Mouse (Mus musculus) cerebellum, postnatal 36 days (tissue): ENCODE measurements at regions not wholly inside any gene's neighbourhood (a gene's known extent, or its start where the extent isn't known, plus 50 kb on each side); places are given as distances from the start of the nearest gene placed in this dataset.

Source experiments
- DNase-seq, 2 experiments: peaks; one replicate each; pipeline ENCODE4 v3.0.0; 2021 to 2022; ENCODE audit warnings: mixed read lengths in 2 of 2

DNA sequence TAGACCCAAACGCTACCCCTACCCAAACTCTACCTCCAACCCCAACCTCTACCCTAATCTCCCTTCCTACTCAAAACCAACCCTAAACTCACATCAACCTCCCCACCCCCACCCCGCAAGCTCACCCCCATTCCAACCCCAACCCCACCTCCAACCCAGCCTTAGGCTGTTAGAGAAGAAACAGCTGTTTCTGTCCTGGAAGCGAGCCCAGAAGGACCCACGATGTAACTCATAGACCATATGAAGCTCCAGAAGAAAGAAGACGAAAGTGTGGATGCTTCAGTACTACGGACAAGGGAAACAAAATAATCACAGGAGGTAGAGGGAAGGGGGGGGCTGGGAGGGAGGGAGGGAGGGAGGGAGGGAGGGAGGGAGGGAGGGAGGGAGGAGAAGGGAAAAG lies 58.4 kb downstream of the Sox11 start:
- DNase-seq, result no peak

DNA sequence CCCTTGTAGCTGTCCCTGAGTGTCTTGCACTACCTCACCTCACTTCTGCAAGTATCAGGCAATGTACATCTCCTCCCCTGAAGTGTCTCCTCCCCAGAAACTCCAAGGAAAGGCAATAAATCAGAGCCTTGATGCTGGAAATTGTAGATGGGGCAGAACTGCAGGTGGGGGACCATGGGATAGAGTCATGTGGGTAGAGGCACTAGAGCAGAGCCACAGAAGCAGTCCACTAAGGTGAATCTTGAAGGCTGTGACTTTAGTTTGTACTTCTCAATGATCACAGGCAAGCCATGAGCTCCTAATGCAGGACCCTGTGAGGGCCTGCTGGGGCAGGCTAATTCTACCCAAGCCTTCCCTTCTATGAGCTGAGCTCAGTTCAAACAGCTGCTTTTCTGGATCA lies 80.4 kb downstream of the Sox11 start:
- no peak for DNase-seq

DNA sequence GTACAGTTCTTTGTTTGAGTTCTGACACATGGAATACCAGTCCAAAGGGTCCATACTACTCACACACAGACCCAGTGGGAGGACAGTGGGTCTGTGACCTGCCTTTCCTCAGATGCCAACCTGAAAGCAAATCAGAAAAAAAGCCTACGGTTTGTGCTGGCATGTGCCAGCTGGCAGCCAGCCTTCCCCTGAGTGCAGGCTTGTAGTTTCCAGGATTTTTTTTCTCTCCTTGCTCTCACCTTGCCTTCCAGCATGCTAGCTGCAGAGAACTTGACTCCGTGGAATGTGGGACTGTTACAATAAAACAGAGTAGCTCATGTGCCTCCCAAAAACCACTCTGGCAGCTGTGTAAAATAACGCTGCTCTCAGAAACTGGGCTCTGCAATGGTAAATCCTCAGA lies 88.2 kb downstream of the Sox11 start:
- DNase-seq, result no peak

DNA sequence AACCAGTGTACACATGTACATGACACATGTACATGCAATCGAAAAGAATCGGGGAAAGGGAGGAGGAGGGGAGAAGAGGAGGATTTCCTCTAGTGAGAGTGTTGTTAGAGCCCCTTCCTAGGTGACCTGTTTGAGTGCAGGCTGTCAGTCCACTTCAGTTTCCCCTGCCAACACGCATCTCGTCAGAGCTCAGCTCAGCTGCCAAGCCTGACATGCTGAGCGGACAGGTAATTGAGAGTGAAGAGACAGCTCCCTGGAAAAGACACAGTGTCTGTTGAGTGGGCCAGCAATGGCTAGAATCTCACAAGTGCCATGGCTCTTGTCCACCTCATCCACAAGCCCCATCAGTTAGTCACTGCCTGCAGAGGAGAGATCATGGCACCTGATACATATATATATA lies 90.9 kb downstream of the Sox11 start:
- DNase-seq, result no peak

DNA sequence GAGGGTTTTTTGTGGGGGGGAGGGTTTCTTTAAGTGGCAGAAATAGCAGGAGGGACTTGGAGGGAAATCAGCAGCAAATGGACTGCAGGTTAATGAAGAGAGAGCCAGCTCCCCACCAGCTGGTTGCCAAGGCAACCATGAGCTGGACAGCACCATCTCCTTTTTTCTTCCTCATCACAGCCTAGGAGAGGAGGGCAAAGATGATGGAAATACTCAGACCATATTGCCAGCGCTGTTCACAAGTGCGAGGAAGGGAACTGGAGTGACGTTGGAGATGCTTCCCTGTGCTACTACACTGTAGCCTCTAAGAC lies 93.9 kb downstream of the Sox11 start:
- peak in 1 of 2 experiments; percentile 4 for DNase-seq

DNA sequence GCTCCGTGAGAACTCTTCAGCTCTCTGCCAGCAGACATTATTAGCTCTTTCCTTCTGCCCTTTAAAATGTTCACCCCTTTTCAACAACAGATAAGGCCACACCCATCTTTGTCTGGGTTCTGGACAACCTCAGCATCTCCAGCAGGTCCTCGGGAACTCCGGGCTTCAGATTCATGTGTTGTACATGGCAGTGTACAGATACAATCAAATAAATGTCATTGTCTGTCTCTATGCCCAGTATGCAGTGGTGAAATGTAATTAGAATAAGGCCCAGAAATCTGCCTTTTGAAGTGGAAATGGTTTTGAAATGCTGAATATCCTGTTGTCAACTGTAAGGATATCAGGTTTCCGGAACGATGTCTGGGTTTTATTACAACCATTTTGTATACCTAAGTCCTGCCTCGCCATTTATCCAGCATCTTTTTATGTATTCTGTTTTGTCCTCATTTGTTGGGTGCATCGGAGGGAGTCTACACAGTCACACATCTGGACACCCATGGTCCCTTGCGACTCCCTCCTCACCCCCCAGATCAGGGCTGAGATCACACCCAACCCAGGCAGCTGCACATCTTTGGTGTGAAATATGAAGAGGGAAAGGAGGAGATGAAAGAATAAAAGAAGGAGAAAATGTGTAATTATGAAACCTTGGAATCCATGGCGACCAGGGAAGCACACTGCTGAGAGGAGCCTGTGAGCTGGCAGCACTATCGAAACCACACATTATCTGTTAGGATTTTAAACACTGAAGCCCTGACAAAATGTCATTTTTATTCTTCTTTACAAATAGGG lies 94.4 kb downstream of the Sox11 start:
- DNase-seq, result no peak

DNA sequence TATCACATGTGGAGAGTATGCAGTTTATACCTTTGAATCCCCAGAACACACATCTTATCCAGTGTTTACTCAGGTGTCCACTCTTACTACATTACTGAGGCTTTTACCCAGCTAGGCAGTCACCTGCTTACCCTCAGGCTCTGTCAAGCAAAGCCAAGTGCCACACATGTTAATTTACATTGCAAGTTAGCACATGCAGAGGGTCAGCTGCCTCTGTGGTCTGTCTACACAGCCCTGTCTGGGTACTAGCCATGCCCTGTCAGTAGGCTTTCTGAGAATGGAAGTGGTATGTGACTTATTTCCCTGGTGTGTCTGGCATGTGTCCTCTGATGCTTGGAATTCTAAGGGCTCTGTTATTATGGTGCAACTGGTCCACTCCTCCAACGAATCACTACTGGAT lies 106.6 kb downstream of the Sox11 start:
- DNase-seq, result no peak

DNA sequence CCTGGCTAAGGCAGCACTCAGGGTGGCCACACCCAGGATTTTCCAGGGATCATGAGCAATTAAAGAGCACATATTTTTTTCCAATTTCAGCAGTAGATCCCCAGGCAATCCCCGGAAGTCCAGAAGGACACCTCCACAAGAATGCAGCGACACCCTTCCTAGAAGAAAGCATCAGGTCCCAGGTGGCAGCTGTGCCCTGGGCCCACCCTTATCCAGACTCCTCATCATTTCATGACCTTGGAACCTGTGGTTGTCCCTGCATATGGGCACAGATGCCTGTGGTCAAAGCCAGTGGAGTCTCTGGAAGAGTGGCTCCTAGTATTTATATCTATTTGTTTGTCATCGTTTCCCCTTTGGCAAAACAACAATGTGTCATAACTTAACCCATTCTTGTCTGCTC lies 120.8 kb downstream of the Sox11 start:
- no peak for DNase-seq

DNA sequence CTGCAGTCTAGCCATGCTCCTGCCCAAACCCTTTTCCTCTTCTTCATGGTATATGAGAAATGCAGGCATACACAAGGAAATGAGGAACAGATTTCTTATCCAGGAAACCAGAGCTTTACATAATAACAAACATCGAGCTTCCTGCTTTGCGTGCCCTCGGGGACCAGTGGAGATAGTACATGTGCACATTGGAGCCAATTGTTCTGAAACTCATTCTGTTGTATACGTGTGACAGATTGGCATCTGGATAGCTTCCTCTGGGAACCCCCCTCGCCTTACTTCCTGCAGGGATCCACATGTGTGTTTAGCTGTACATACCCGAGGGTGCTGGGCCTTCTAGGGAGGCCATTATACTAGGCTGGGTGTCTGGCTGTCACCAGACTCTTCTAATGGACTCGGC lies 141.2 kb downstream of the Sox11 start:
- DNase-seq, result no peak

DNA sequence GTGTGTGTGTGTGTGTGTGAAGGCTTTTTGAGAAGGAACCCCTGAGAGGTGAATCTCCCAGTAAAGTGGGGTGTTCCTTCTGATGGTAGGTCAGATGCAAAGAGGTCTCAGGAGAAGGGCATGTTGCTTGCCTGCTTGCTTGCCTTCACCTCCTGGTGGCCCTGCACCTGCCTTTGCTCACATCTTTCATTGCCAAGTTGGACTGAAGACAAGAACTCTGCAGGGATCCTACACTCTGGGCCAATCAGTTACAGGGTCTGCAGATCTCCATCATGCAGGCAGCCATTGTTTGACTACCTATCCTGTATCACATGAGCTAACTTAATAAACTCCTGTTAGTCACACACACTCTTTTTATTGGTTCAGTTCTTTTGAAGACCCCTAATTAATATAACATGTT lies 148.4 kb downstream of the Sox11 start:
- no peak for DNase-seq

DNA sequence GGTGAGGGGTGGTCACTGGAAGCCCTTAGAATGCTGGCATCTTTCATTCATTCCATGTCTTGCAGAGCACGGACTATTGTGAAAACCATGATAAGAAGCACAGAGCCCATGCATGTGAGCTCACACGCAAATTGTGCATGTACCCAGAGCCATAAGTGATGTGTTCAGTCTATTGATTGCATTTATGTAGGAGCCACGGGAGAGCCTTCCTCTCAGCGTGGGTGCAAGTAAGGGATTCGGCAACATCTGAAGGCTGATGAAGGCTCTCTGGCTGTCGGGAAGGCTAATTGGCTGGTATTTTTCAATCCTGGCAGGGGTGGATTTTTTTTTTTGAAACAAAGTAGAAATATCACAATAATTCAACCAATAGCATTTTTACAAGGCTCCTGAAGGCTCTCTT lies 150.5 kb downstream of the Sox11 start:
- no peak for DNase-seq

DNA sequence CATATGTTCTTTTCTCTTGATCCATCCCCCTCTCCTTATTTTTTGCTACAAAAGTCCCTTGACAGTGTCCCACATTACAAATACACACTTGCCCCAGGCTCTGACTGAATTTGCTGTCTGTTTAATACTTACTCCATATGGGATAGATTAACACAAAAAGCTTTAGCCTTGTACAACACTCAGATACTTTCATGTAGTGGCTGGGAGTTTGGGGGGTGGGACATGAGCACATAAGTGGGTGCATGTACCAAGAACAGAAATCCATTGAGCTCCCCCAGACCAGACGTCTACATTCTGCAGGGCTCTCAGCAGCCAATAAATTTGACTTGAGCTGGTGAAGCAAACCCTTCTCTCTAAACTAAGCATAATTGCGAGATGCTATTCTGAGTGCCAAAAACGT lies 154.9 kb downstream of the Sox11 start:
- no peak for DNase-seq

DNA sequence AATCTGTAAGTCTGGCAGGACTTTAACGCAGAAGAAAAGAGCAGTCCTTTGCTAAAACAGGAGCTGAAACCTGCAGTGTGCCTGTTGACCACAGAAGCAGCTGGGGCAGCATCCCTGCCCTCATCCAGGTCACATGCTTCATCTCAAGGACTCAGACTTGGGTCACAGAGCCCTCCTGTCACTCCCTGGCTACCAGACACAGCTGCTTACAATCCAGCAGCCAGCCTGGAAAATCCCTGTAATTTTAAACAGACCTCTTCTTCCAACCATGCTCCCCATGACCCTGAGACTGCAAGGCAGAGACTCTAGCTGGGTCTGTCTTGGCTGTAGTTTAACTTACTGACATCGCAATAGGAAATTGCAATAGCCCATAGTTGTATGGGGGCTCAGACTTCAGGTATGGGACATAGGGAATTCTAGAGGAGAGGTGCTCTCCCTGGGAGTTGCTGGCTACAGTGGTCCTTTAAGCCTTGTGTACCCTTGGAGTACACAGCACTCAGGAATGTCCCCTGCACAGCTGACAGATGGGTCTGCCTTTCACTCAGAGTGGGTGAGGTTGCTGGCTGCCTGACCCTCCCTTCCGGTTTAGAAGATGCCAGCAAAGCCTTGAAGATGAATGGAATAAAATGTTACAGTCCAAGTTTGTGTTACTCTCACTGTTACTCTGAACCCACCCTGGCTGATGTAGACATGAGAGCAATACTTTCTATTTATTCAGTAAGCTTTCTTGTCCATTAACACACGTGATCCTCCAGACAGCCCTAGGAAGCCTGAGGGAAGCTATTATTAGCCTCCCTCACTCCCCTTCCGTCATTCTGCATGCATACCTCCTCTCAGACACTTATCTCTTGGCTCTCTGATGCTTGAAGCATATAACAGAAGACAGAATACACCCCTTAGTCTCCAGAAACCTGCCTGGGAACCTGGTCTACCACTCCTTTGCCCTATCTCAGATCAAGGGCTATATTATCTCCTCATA lies 159.7 kb downstream of the Sox11 start:
- no peak for DNase-seq

DNA sequence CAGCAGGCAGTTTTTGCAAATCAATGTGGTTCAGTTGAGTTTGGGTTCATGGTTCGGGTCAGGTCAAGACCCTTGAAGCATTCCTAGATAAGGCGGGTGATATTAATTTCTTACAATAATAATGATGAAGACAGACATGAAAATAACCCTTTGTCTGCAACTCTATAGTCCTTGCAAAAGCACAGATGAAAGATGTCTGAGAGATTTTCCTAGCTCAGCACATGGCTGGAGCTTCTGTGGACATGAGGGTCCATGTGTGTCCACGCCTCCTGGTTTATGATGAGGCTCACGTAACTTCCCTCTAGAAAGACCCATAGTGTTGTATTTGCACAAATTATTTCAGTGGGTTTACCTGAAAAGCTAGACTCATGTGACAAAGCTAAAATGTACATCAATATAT lies 168.8 kb downstream of the Sox11 start:
- DNase-seq, result no peak

DNA sequence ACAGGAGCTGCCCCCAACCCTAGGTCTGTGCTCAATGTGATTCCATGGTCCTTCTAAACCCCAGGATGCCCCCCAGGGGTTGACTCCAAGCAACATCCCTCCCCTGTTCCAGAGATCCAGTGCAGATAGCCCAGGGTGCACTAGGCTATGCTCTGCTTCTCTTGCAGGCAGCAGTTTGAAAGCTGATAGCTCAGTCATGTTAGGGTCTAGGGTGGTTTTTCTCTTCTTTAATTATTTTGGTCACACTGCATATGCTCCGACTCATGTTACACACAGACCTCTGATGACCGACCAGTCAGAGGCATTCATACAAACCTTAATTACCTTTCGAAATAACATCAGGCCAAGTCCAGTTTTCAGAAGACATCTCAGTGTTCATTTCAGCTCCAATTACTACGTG lies 169.2 kb downstream of the Sox11 start:
- no peak for DNase-seq

DNA sequence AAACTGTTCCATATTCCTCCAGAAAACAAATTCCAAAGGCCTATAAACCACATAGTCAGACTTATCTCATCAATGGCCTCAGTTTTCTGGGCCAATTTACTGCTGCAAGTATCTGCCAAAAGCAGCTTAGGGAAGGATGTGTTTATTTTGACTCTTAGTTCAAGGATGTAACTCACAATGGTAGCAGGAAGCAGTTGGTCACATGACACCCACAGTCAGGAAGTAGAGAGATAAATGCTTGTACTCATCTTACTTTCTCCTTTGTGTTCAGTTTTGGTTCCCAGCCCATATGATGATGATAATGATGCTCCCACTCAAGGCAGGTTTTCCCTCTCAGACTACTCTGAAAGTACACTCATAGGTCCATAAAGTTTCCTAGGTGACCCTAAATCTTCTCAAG lies 170.8 kb downstream of the Sox11 start:
- DNase-seq, result no peak

DNA sequence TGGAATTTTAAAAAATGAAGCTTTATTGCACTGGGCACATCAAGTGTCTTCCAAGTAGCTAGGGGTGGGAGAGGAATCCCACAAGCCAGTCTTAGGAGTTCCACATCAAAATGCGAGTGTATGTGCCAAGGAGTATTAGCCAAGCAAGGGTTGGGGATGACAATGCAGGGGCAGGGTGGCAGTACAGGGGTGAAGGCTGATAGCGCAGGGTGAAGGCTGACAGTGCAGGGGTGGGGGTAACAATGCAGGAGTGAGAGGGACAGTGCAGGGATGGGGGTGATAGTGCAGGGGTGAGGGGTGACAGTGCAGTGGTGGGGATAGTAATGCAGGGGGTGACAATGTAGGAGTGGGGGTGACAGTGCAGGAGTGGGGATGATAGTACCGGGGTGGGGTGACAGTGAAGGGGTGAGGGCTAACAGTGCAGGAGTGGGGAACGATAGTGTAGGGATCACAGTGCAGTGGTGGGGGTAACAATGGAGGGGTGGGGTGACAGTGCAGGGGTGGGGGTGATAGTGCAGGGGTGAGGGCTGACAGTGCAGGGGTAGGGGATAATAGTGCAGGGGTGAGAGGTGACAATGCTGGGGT lies 177.4 kb downstream of the Sox11 start:
- DNase-seq, result no peak

DNA sequence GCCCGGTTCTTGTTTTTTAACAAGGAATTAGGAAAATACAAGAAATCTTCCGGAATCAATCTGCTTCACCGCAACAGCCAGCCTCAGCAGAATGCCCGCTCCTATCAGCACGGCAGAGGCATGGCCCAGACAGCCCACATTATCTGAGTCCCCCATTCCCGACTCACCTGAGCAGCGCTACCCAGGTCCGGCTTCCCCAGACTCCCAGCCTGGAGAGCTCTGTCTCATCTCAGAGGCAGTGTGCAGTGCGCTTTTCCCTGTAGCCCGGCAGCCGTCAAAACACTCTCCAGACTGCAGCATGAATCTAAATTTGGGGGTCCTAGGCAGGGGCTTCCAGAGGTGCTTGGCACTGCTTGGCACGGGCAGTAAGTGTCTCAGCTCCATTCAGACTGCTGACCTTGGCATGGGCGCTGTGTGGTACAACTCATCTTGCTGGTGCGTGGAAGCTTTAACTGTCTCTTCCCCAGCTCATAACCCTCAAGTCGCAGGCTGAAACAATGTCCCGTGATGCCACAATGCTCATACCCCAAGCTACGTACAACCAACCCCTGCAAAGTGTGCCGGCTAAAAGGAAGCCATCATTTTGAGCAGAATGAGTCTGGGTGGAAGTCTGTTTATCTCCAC lies 182.2 kb downstream of the Sox11 start:
- DNase-seq, result no peak

DNA sequence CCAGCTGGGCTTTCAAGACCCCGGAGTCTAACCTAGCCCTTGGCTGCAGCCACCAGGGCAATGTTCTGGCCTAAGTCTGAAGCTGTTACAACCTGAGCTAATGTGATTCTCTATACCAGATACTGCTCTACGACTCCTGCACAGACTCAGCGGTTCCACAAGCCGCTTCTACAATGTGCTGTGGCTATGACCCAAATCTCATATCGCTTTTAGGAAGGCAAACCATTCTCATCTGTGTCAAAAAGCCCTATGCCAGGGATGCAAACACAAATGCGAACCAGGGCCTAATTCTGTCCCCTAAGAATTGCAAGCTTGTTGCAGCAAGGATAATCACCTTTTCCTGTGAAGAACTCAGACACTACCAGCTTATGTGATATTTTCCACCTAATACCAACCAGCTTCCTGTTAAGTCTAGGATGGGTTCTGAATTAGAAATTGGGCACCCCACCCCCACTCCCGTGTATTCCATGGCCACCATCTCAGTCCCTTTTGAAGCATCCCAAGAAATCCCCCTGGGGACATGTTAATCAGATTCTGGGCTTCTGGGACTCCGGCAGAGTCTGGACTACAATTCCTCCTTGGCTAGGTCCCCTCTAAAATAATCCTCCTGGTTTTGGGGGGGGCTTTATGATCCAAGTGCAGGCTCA lies 182.8 kb downstream of the Sox11 start:
- no peak for DNase-seq

DNA sequence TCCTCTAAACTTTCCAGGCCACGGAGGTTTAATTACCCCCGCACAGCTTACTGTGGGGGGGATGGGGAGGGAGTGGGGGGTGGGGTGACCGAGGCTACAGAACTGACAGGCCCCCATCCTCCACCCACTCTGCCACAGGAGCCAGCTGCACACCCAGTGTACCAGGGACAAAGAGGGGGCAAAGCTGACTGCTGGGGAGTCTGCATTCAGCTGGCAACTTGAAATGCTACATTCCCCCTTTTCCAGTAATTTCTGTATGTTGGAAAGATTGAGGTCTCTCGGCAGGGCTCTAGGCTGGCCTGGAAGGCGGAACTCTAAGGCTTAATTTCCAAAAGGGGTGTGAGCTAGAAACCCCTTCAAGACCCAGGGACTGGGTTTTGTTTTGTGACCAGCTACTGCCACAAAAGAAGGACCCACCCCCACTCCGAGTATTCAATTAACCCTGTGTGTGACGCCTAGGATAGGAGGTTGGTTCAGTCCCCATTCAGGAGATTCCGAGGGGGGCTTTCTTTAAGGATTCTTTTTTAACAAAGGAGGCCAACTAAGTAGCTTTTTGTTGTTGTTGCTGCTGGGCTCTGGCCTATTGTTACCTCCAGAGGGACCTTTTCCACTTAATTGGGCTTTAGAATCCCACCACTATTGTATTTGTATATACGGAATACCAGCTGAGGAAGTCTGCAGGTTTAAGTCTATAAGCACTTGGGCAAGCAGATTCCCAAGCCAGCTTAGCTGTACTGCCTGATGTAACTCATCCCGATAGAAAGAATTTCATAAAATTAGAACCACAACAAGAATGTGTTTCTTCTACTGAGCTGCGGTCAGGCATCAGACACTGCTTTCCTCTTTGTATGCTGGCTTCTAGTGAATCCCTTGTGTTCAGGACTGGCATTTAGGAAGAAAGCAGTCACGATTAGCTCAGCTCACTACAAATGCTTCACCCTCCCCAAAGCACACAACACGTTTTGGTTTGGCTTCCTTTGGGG lies 191.2 kb downstream of the Sox11 start:
- no peak for DNase-seq

DNA sequence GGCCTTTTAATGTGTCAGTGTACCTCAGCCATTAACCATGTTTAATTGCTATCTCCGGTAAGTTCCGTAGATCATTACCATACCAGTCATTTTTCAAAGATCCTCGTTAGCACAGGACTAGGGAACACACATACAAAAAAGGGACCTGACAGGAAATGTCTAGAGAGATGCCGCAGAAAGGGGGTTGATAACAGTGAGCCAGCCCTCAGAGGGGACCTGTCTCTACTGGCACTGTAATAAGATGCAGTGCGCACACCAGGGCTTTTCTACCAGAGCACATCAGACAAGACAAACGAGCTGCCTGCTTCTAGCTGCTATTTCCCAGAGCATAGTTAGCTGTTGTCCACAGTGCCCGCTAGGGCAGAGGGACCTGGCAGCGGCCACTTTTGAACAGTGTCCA lies 199.1 kb downstream of the Sox11 start:
- DNase-seq, result no peak

DNA sequence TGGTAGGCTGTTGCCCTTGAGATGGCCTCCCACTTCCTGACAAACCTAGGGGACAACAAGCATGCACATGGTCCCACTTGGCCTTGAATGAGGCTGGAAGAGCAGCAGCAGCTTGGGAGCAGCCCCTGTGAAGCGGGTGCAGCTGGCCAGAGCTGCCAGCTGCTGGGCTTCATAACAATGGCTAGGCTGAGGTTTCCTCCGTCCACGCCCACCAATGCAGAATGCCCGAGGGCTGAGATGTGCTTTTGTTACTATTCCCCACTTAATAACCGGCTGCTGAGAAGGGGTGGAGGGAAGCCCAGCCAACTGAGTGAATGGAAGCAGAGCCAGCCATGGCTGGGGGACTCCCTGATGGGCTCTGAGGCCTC lies 202.1 kb downstream of the Sox11 start:
- DNase-seq, result no peak
